In the genomic region with DNA sequence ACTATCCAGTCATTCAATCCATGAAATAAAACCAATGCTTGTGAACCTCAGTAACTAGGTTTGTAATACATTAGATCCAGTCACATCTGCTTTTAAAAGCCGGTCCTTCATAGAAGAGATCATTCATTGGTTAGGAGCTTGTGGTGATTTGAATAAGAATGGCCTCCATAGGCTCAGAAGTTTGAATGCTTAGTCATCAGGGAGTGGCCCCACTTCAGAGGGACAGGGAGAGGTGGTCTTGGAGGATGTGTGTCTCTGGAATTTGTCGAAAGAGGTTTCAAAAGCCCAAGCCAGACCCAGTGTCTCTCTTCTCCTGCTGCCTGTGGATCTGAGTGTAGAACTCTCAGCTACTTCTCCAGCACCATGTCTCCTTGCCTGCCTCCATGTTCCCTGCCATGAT, we compare ENCODE assay signal across 14 mouse cellular contexts.
"Had no signal": no experiment of that assay in that cellular context is flagged by ENCODE, and none has a peak within 500 bp of the region (broad histone marks: within the 10 kb centered on the region; RNA-seq: fewer than 3 reads in every experiment).

No protein-coding gene starts in this region.

- ATAC-seq: liver, postnatal 0 days had no signal

- H3K9ac ChIP-seq: limb, embryonic 12.5 days; liver, embryonic 13.5 days; liver, postnatal 0 days; neural tube, embryonic 15.5 days had no signal

- H3K36me3 ChIP-seq: limb, embryonic 12.5 days; liver, embryonic 13.5 days; midbrain, embryonic 10.5 days; neural tube, embryonic 15.5 days had no signal

- H3K9me3 ChIP-seq: limb, embryonic 12.5 days; liver, embryonic 13.5 days; midbrain, embryonic 10.5 days; neural tube, embryonic 15.5 days had no signal

- DNase-seq: kidney, postnatal 36 days; liver; liver, embryonic 13.5 days; liver, postnatal 0 days; lung, postnatal 14 days; midbrain, embryonic 14.5 days; right cerebral cortex, adult 18-20 months; right cerebral cortex, postnatal 25 days; thymus, postnatal 4 days had no signal

- H3K27ac ChIP-seq: kidney, postnatal 0 days; limb, embryonic 12.5 days; liver, embryonic 13.5 days; midbrain, embryonic 10.5 days; neural tube, embryonic 15.5 days had no signal

- H3K4me3 ChIP-seq: limb, embryonic 12.5 days; liver, embryonic 13.5 days; midbrain, embryonic 10.5 days; myocyte; neural tube, embryonic 15.5 days had no signal

- H3K4me1 ChIP-seq: limb, embryonic 12.5 days; neural tube, embryonic 15.5 days had no signal

- H3K4me2 ChIP-seq: limb, embryonic 12.5 days; liver, embryonic 13.5 days; neural tube, embryonic 15.5 days had no signal

- H3K27me3 ChIP-seq: limb, embryonic 12.5 days; liver, embryonic 13.5 days; neural tube, embryonic 15.5 days had no signal
